Comparison of ENCODE assay signal across 8 mouse cellular contexts in genomic region chr10:110727816-110728215, GRCm38 (mm10). TPM values are rescaled to one million over a fixed set of nuclear protein-coding genes. Genes with fewer than 3 reads are reported as not detected.
DNase-seq lines count a peak whose midpoint lies in the region; ATAC-seq and TF ChIP-seq lines count a peak whose summit lies in the region.
"Had no signal": no experiment of that assay in that cellular context is flagged by ENCODE, and none has a peak within 500 bp of the region (broad histone marks: within the 10 kb centered on the region; RNA-seq: fewer than 3 reads in every experiment).

No protein-coding gene starts in this region.

- TF ChIP-seq EP300 in stomach, postnatal 0 days (optimal IDR thresholded peaks at IDR 0.05): no peak

- no peak overlapping the region for H3K4me3 ChIP-seq in left cerebral cortex, adult 2 months
- H3K4me3 ChIP-seq in G1E (ENCODE audit: low read depth, low read length): no peak overlapping the region
- no peak overlapping the region for H3K4me3 ChIP-seq in bone marrow, adult 2 months (replicated peaks; ENCODE audit: control insufficient read depth, low read depth, low read length)
- H3K4me3 ChIP-seq in lung, adult 2 months (replicated peaks; ENCODE audit: extremely low read depth, low read depth, low read length): no peak overlapping the region
- H3K4me3 ChIP-seq in stomach, postnatal 0 days (ENCODE audit: low read depth, low read length): no peak overlapping the region
- H3K4me3 ChIP-seq: heart, embryonic 15.5 days had no signal

- no peak overlapping the region for H3K27ac ChIP-seq in left cerebral cortex, adult 2 months
- H3K27ac ChIP-seq in bone marrow, adult 2 months (ENCODE audit: control insufficient read depth, insufficient read depth, low read depth, low read length, poor library complexity): no peak overlapping the region
- no peak overlapping the region for H3K27ac ChIP-seq in stomach, postnatal 0 days (replicated peaks)
- H3K27ac ChIP-seq: heart, embryonic 15.5 days had no signal

- no peak overlapping the region for H3K4me2 ChIP-seq in stomach, postnatal 0 days (replicated peaks; ENCODE audit: low read depth)
- H3K4me2 ChIP-seq: heart, embryonic 15.5 days had no signal

- no peak overlapping the region for H3K9ac ChIP-seq in stomach, postnatal 0 days (ENCODE audit: low read length)
- H3K9ac ChIP-seq: heart, embryonic 15.5 days had no signal

- H3K36me3 ChIP-seq in G1E (replicated peaks): no peaks in the 10 kb centered on the region
- H3K36me3 ChIP-seq in stomach, postnatal 0 days (ENCODE audit: control insufficient read depth, insufficient read depth, low read length): no peaks in the 10 kb centered on the region
- H3K36me3 ChIP-seq: heart, embryonic 15.5 days had no signal

- no peaks in the 10 kb centered on the region for H3K9me3 ChIP-seq in G1E (replicated peaks)
- no peaks in the 10 kb centered on the region for H3K9me3 ChIP-seq in stomach, postnatal 0 days (ENCODE audit: control insufficient read depth, low read length)
- H3K9me3 ChIP-seq: heart, embryonic 15.5 days had no signal

- no peak for TF ChIP-seq POLR2A in bone marrow, adult 2 months (IDR thresholded peaks at IDR 0.05; ENCODE audit: borderline replicate concordance, control insufficient read depth, low read depth, low read length)
- TF ChIP-seq POLR2A in lung, adult 2 months (IDR thresholded peaks at IDR 0.05; ENCODE audit: borderline replicate concordance, extremely low read depth, low read depth, low read length): no peak

- TF ChIP-seq CTCF in left cerebral cortex, adult 2 months (IDR thresholded peaks at IDR 0.05): peak; percentile 75
- TF ChIP-seq CTCF in G1E (IDR thresholded peaks at IDR 0.05; ENCODE audit: low read depth, low read length): peak; percentile 83
- TF ChIP-seq CTCF in bone marrow, adult 2 months (IDR thresholded peaks at IDR 0.05; ENCODE audit: control insufficient read depth, insufficient read depth, low read length): peak; percentile 59
- peak; percentile 88 for TF ChIP-seq CTCF in lung, adult 2 months (IDR thresholded peaks at IDR 0.05; ENCODE audit: insufficient read depth, low read length)
- peak; percentile 89 for TF ChIP-seq CTCF in stomach, postnatal 0 days (IDR thresholded peaks at IDR 0.05; ENCODE audit: low read depth)

- no peaks in the 10 kb centered on the region; the same call in 1 of the 2 replicates for H3K27me3 ChIP-seq in G1E (ENCODE audit: insufficient read depth, low read length)
- H3K27me3 ChIP-seq in stomach, postnatal 0 days (ENCODE audit: control insufficient read depth, insufficient read depth, low read length): no peaks in the 10 kb centered on the region
- H3K27me3 ChIP-seq: heart, embryonic 15.5 days had no signal

- 40% methylated on average over 4 of the region's 4 CpGs for WGBS in bone marrow, adult 2 months
- WGBS in lung, adult 2 months: 39% methylated on average over 4 of the region's 4 CpGs
- WGBS in stomach, postnatal 0 days: 52% methylated on average over 4 of the region's 4 CpGs

- H3K4me1 ChIP-seq in G1E (ENCODE audit: insufficient read depth, low read depth, low read length): no peaks in the 10 kb centered on the region
- no peaks in the 10 kb centered on the region for H3K4me1 ChIP-seq in bone marrow, adult 2 months (ENCODE audit: control insufficient read depth, insufficient read depth, low read length)
- no peaks in the 10 kb centered on the region for H3K4me1 ChIP-seq in lung, adult 2 months (ENCODE audit: control insufficient read depth, insufficient read depth, low read length)
- H3K4me1 ChIP-seq in stomach, postnatal 0 days (replicated peaks; ENCODE audit: control insufficient read depth, insufficient read depth): no peaks in the 10 kb centered on the region
- H3K4me1 ChIP-seq: heart, embryonic 15.5 days had no signal

- DNase-seq in left cerebral cortex, adult 2 months (ENCODE audit: extremely low spot score in 1 of 2, low spot score in 2 of 2): peak in 1 of 2 experiments; percentile 21
- no peak for DNase-seq in left cerebral cortex, adult 11 months (ENCODE audit: low spot score)
- DNase-seq in G1E (ENCODE audit: low spot score): peak; percentile 18
- peak; percentile 37 to 72 for DNase-seq in heart, postnatal 36 days
- DNase-seq in lung, adult 2 months: peak; percentile 52
- DNase-seq in stomach, postnatal 0 days (ENCODE audit: low spot score): peak; percentile 64

- intact Hi-C loops in left cerebral cortex, adult 2 months (cut with DNase I): no loop called here
- intact Hi-C loops in heart, postnatal 36 days (cut with DNase I): loop anchor here (1.0 kb wide), 1 partner anchor 32 kb away; no protein-coding TSS in a partner anchor

- ATAC-seq in G1E (ENCODE audit: extremely low read depth, insufficient number of reproducible peaks, low FRiP score, poor library complexity, severe bottlenecking): peak; percentile 70
- 0 out of 2 replicates have a peak, but pooled peaks have one; percentile 51 for ATAC-seq in stomach, postnatal 0 days (ENCODE audit: low FRiP score, low TSS enrichment)

RNA-seq across cellular contexts. Expression of gene E2f7, which starts 17.4 kb away (rescaled TPM):
- under 1 TPM; 0.47 to 0.50 TPM for total RNA-seq in left cerebral cortex, adult 2 months (2021)
- 26.2 and 28.1 TPM in 2 replicates for total RNA-seq in G1E (2014; fragmentation: Nextera tagmentation)
- total RNA-seq in G1E (2017): 9.4 and 10.7 TPM in 2 replicates
- polyA plus RNA-seq in G1E (2012): 23.0 and 24.4 TPM in 2 replicates
- 7.8 and 11.6 TPM in 2 replicates for polyA plus RNA-seq in bone marrow, adult 2 months (2011; ENCODE audit: insufficient read depth, insufficient read length, low replicate concordance, missing spikeins)
- total RNA-seq in heart, postnatal 36 days (2021): 1 to 10 TPM; 1.8 to 2.0 TPM
- polyA plus RNA-seq in lung, adult 2 months (2012; rRNA removed): 0.40 TPM in 2 replicates
- 3.3 and 5.4 TPM in 2 replicates for polyA plus RNA-seq in stomach, postnatal 0 days (2015; fragmentation: Nextera tagmentation; extraction: Ambion mirVana)
